Mouse (Mus musculus) c-Kit-negative CD71-positive TER-119-positive erythroid progenitor cells, embryonic 14.5 days (primary cell): ENCODE results near the gene Tmem107.

Experiments
- DNase-seq: peaks from one replicate; pipeline ENCODE4 v3.0.0-alpha.2; 2013; ENCODE audit warnings: low read depth, low spot score

Tmem107 gene

GRCm38 (mm10) chr11:69059357-69059974, 11.1 kb upstream of the Tmem107 start, which contains the start of gene Borcs6:
Gene Borcs6, plus strand, starts transcription at chr11:69059717.
- DNase-seq: peak; percentile 90

- no peak for DNase-seq
Measured at GRCm38 (mm10) chr11:69059975-69060411, 10.6 kb upstream of the Tmem107 start.

- no peak for DNase-seq
Measured at GRCm38 (mm10) chr11:69060448-69061254, 10.0 kb upstream of the Tmem107 start.

- no peak for DNase-seq
Measured at GRCm38 (mm10) chr11:69061255-69061912, 9.2 kb upstream of the Tmem107 start.

- no peak for DNase-seq
Measured at GRCm38 (mm10) chr11:69062194-69062760, 8.3 kb upstream of the Tmem107 start.

- DNase-seq: peak; percentile 87
Measured at GRCm38 (mm10) chr11:69062761-69063224, 7.8 kb upstream of the Tmem107 start.

GRCm38 (mm10) chr11:69063413-69064201, 7.0 kb upstream of the Tmem107 start:
- DNase-seq: no peak

GRCm38 (mm10) chr11:69064259-69065133, 6.1 kb upstream of the Tmem107 start:
- DNase-seq: no peak

- DNase-seq: no peak
Measured at GRCm38 (mm10) chr11:69065394-69065925, 5.1 kb upstream of the Tmem107 start.

- no peak for DNase-seq
Measured at GRCm38 (mm10) chr11:69066163-69066861, 4.3 kb upstream of the Tmem107 start.

GRCm38 (mm10) chr11:69066956-69067355, 3.6 kb upstream of the Tmem107 start:
- peak; percentile 85 for DNase-seq

- DNase-seq: no peak
Measured at GRCm38 (mm10) chr11:69067601-69068000, 3.0 kb upstream of the Tmem107 start.

GRCm38 (mm10) chr11:69070093-69070492, 513 bp upstream of the Tmem107 start:
- no peak for DNase-seq

- DNase-seq: no peak
Measured at GRCm38 (mm10) chr11:69071262-69071661, 656 bp downstream of the Tmem107 start.

- DNase-seq: no peak
Measured at GRCm38 (mm10) chr11:69072234-69072633, 1.6 kb downstream of the Tmem107 start.

GRCm38 (mm10) chr11:69072666-69073064, 2.1 kb downstream of the Tmem107 start:
- no peak for DNase-seq

GRCm38 (mm10) chr11:69073065-69073888, 2.7 kb downstream of the Tmem107 start:
- DNase-seq: peak; percentile 94
